Mouse (Mus musculus) hindbrain, embryonic 13.5 days (tissue): Measurements from ENCODE around the gene Ptch2. TPM values are rescaled to one million over a fixed set of nuclear protein-coding genes. Genes with fewer than 3 reads are reported as not detected.

Source experiments
- microRNA-seq: library from miRNA; unstranded; fragments of <30 nt; microRNA quantifications from one replicate; pipeline ENCODE4, GENCODE M21; 2016
- polyA plus RNA-seq: library from polyadenylated mRNA; unstranded; fragments of >200 nt; fragmentation: Nextera tagmentation; extraction: Ambion mirVana; gene quantifications from 2 replicates; pipeline ENCODE4 v1.2.1, GENCODE M21; 2015

The Ptch2 gene
- polyA plus RNA-seq, 1 experiment from 2014 or later: 6.8 TPM

Small RNA genes lying within 50 kb of the gene (microRNA-seq; reads per million reads assigned to microRNA genes)
- gene Gm22398: not detected

Other genes with a start within 250 kb of the Ptch2 start
- gene Zswim5, start 218.7 kb upstream of the Ptch2 start, polyA plus RNA-seq: 8.5 and 8.9 TPM in 2 replicates
- 69.7 and 70.2 TPM in 2 replicates for gene Urod, start 101.7 kb upstream of the Ptch2 start, polyA plus RNA-seq
- 19.5 and 21.5 TPM in 2 replicates for gene Hectd3, start 100.8 kb upstream of the Ptch2 start, polyA plus RNA-seq
- gene Eif2b3, start 76.7 kb upstream of the Ptch2 start, polyA plus RNA-seq: 46.3 and 47.4 TPM in 2 replicates
- 3.9 and 4.2 TPM in 2 replicates for gene Btbd19, start 29.6 kb downstream of the Ptch2 start, polyA plus RNA-seq
- gene Tctex1d4, start 30.7 kb downstream of the Ptch2 start, polyA plus RNA-seq: 0.86 TPM in 1 of 2 replicates, not detected in the other
- gene Plk3, start 37.9 kb downstream of the Ptch2 start, polyA plus RNA-seq: 16.2 and 16.6 TPM in 2 replicates
- 576 and 608 TPM in 2 replicates for gene Rps8, start 60.2 kb downstream of the Ptch2 start, polyA plus RNA-seq
- 14.6 and 16.5 TPM in 2 replicates for gene Kif2c, start 86.6 kb downstream of the Ptch2 start, polyA plus RNA-seq
- gene Tmem53, start 155.9 kb downstream of the Ptch2 start, polyA plus RNA-seq: 8.5 and 10.9 TPM in 2 replicates
- 0.97 and 1.1 TPM in 2 replicates for gene Armh1, start 156.1 kb downstream of the Ptch2 start, polyA plus RNA-seq